Mouse (Mus musculus): ENCODE measurements around the gene Rab27a.
"Not testable (repeated sequence)": the region's sequence is repeated elsewhere in the genome, so short reads cannot be mapped to it uniquely, and the experiment has no call there.

Rab27a gene

GRCm38 (mm10) chr9:73045711-73046110, 1.1 kb downstream of the Rab27a start:
- no peak for DNase-seq (ENCODE audit: low spot score)

DNA sequence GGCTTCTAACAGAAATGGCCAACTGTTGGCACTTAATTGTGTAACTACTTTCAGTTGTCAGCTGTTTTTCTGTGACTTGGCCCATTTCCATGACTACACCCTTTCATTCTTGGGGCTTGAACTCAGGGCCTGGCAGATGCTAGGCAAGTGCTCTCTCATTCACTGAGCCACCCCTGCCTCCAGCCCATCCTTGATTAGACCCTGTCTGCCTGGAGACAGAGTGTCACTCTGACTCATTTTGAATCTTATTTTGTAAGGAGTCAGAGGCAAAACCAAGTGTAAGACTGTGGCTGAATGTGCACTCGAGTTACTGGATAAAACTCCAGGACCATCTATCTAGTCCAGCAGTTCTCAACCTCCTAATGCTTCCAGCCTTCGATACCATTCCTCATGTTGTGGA, 3.3 kb downstream of the Rab27a start:
- no peak for DNase-seq (ENCODE audit: low spot score)

- DNase-seq (ENCODE audit: low spot score): no peak
Measured at GRCm38 (mm10) chr9:73048927-73049326, 4.3 kb downstream of the Rab27a start.

DNA sequence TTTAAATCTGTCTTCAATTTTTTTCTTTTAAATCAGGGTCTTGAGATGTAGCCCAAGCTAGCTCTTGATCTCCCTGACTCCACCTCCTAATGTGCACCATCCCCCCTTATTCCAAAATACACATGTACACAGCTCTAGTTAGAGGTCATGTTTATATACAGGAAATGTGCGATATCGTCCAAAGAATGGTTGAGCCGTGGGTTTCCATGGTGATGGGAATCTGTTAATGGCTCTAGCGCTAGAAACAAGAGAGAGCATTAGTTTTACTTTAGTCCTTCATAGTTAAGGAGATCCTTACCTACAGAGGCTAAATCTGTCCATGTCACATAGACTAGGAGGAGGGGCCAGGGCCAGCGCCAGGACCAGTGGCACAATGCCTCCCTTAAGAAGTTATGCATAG, 5.2 kb downstream of the Rab27a start:
- no peak for DNase-seq (ENCODE audit: low spot score)

GRCm38 (mm10) chr9:73050606-73051005, 6.0 kb downstream of the Rab27a start:
- DNase-seq (ENCODE audit: low spot score): no peak

GRCm38 (mm10) chr9:73055441-73055911, 10.8 kb downstream of the Rab27a start:
- peak; percentile 34 for DNase-seq (ENCODE audit: low spot score)

DNA sequence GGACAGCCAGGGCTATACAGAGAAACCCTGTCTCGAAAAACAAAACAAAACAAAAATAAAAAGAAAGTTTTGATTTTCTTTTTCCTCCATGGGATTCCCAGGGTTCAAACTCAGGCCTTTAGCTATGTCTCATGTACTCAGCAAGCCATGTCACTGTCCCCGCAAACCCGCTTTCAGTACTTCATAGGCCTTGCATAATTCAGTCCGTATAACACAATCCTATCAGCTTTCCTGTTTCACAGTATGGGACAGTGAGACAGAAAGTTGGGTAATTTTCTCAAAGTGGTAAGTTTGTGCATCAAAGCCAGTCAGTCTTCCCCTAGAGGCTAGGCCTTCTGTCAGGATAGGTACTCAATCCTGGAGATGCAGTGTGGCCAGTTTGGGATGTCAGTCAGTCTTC, 14.6 kb downstream of the Rab27a start:
- no peak for DNase-seq (ENCODE audit: low spot score)

- no peak for DNase-seq (ENCODE audit: low spot score)
Measured at GRCm38 (mm10) chr9:73063621-73064290, 19.1 kb downstream of the Rab27a start.

- no peak for DNase-seq (ENCODE audit: low spot score)
Measured at GRCm38 (mm10) chr9:73067086-73067485, 22.4 kb downstream of the Rab27a start.

DNA sequence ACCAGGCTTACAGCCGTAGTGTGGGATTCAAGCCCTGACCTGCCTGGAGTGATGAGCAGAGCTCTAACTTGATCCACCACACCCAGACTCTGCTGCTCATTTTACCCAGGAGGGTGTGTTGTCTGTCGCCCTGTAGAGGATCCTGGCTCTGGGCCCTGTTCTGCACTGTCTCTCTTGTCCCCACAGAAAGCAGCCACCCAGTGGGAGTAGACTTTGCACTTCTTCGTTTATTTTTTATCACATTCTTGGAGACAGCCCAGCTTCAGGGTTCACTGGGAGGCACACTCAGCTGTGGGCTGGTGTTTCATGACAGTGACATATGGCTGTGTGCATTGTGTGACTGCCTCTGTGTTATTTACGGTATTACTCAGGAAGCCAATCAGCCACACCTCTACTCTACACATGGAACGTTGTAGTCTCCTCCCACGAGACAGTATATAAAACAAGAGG, 23.6 kb downstream of the Rab27a start:
- no peak for DNase-seq (ENCODE audit: low spot score)

GRCm38 (mm10) chr9:73068688-73069087, 24.0 kb downstream of the Rab27a start:
- no peak for DNase-seq (ENCODE audit: low spot score)

DNA sequence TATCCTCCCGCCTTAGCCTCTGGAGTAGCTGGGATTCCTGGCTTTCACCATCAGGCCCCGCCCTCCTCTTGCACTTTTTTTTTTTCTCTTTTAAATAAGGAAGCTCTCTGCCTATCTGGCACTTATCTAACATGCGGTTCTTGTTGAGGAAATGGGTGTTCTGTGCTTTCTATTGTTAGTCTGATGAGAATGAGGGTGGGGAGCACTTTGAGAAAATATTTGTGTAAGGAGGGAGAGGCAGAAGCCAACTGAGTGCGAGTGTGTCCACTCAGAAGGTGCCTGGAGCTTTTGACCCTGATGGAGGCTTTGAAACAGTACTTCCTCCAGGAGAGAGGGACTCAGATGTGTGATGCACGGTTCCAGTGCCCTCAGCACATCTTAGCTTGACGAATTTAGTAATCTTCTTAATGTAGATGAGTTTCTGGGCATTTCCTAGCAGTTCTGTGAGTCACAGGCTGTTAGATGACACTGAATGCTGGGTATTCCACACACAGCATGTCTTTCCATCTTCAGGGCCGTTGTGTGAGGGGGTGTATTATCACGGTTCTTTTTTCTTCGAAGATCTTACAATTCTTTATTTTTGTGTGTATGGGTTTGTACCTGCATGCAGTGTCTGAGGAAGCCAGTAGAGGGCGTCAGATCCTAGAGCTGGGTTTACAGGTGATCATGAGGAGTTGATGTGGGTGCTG, 26.5 kb downstream of the Rab27a start:
- no peak for DNase-seq (ENCODE audit: low spot score)

- no peak for DNase-seq (ENCODE audit: low spot score)
Measured at GRCm38 (mm10) chr9:73072426-73072825, 27.8 kb downstream of the Rab27a start.

DNA sequence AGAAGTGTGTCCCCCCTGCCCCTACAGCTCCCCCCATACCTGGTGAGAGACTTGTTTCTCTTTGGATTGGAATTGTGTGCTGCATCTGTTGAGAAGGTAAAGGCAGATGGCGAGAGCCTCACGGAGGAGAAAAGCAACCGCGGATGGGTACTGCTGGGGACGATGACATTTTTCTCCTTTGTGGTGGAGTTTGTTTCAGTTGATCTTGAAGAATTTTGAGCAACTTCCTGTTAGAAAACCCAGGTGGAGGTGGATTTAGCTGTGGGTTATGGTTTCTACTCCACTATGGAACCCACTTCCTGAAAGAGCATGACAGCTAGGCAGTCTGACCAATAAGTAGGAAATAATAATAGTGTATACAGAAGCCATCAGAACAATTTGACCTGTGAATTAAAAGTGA, 28.5 kb downstream of the Rab27a start:
- peak; percentile 62 for DNase-seq (ENCODE audit: low spot score)

DNA sequence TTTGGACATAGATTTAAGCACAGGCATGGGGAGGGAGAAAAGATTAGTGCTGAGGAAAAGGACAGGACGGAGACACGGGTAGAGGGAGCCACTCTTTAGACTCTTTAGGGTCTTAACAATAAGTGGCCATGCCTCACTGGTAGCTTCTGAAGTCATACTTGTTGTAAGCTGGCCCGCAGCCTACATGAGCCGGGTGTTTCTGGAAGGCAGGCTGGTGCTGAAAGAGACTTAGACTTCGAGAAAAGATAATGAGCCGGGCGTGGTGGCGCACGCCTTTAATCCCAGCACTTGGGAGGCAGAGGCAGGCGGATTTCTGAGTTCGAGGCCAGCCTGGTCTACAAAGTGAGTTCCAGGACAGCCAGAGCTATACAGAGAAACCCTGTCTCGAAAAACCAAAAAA, 34.7 kb downstream of the Rab27a start:
- not testable (repeated sequence) for DNase-seq (ENCODE audit: low spot score)

GRCm38 (mm10) chr9:73079801-73080325, 35.2 kb downstream of the Rab27a start:
- no peak for DNase-seq (ENCODE audit: low spot score)

GRCm38 (mm10) chr9:73082291-73083000, 37.8 kb downstream of the Rab27a start:
- DNase-seq (ENCODE audit: low spot score): no peak

GRCm38 (mm10) chr9:73083956-73084355, 39.3 kb downstream of the Rab27a start:
- no peak for DNase-seq (ENCODE audit: low spot score)

DNA sequence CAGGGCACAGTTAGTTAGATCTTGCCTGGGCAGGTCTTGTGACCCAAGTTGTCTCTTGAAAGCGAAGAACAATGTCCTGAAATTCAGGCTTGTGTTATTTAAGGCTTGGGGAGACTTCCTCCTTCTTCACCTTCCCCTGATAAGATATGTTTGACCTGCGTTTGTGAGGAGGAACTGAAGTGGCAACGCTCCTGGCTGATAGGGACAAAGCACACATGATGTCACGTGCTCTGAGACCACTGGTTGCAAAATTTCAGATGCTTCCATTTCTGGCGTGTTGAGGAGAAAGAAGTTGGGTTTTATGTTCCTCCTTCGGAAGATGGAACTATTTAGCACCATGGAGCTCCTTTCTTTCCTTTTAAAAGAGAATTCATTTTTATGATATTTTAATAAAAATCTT, 41.2 kb downstream of the Rab27a start:
- no peak for DNase-seq (ENCODE audit: low spot score)

DNA sequence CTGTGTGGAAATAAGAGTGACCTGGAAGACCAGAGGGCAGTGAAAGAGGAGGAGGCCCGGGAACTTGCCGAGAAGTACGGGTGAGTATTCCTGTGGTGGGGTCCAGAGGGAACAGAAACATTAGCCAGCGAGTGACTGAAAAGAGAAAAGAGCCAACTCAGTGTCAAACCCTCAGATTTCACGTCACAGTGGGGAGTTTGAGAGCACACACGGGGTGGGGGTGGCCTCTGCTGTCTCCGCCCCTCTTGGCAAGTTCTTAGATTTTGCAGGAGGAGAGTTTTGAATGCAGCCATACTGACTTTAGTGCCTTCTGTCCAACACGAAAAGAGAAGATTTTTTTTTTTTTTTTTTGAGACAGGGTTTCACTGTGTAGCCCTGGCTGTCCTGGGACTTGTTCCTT, 42.5 kb downstream of the Rab27a start:
- DNase-seq (ENCODE audit: low spot score): peak; percentile 43

GRCm38 (mm10) chr9:73087581-73087980, 42.9 kb downstream of the Rab27a start:
- no peak for DNase-seq (ENCODE audit: low spot score)

- peak; percentile 62 for DNase-seq (ENCODE audit: low spot score)
Measured at GRCm38 (mm10) chr9:73089222-73089920, 44.7 kb downstream of the Rab27a start.
